Mouse (Mus musculus): Measurements from ENCODE around the gene Cd38.
"Not testable (repeated sequence)": the region's sequence is repeated elsewhere in the genome, so short reads cannot be mapped to it uniquely, and the experiment has no call there.

GRCm38 (mm10) chr5:43912844-43913243, 44.5 kb downstream of the Cd38 start, which contains the start of gene Gm7879:
- TF ChIP-seq CTCF, EP300 (IDR thresholded peaks at IDR 0.05): not testable (repeated sequence)

Data from lung, postnatal 0 days (tissue).